Comparison of ENCODE assay signal across 8 mouse cellular contexts in genomic region chr6:53954106-53954505, GRCm38 (mm10). TPM values are rescaled to one million over a fixed set of nuclear protein-coding genes. Genes with fewer than 3 reads are reported as not detected.
DNase-seq lines count a peak whose midpoint lies in the region; ATAC-seq and TF ChIP-seq lines count a peak whose summit lies in the region.

No protein-coding gene starts in this region.

- TF ChIP-seq POLR2A in brain, embryonic 14.5 days (IDR thresholded peaks at IDR 0.05; ENCODE audit: borderline replicate concordance, extremely low read depth, insufficient read depth, insufficient read length, poor library complexity, severe bottlenecking): no peak

- H3K27me3 ChIP-seq in liver, embryonic 12.5 days (replicated peaks): peaks cover 7% of the 10 kb centered on the region

- intact Hi-C loops in heart, postnatal 14 days (cut with DNase I): loop anchor here (5.0 kb wide), 1 partner anchor 47 kb away; no protein-coding TSS in a partner anchor

- TF ChIP-seq CTCF in brain, embryonic 14.5 days (IDR thresholded peaks at IDR 0.05; ENCODE audit: borderline replicate concordance, extremely low read depth, insufficient read depth, insufficient read length): peak; percentile 49; the same call in 1 of the 2 replicates
- TF ChIP-seq CTCF in layer of hippocampus, adult 2 months (conservative IDR thresholded peaks at IDR 0.05): peak; percentile 87

- no peak overlapping the region for H3K4me3 ChIP-seq in liver, embryonic 12.5 days
- no peak overlapping the region for H3K4me3 ChIP-seq in layer of hippocampus, adult 2 months

- no peak overlapping the region for H3K27ac ChIP-seq in liver, embryonic 12.5 days
- no peak overlapping the region for H3K27ac ChIP-seq in layer of hippocampus, adult 2 months

- H3K9ac ChIP-seq in liver, embryonic 12.5 days: no peak overlapping the region

- H3K36me3 ChIP-seq in liver, embryonic 12.5 days: no peaks in the 10 kb centered on the region

- no peaks in the 10 kb centered on the region for H3K9me3 ChIP-seq in liver, embryonic 12.5 days (replicated peaks)

- 43% methylated on average over 5 of the region's 5 CpGs for WGBS in liver, embryonic 12.5 days (ENCODE audit: insufficient replicate concordance)

- H3K4me2 ChIP-seq in liver, embryonic 12.5 days: no peak overlapping the region

- no peak for ATAC-seq in liver, embryonic 12.5 days
- ATAC-seq in CD4-positive, CD25-positive, alpha-beta regulatory T cell, adult 4 months: no peak

- DNase-seq in liver: peak; percentile 23
- DNase-seq in brain, embryonic 14.5 days (ENCODE audit: low read depth): peak; percentile 59
- peak; percentile 66 to 71 for DNase-seq in heart, postnatal 14 days
- peak; percentile 40 to 65 for DNase-seq in layer of hippocampus, adult 2 months (ENCODE audit: low spot score in 2 of 2)
- DNase-seq in lung, postnatal 10 days: peak; percentile 88
- DNase-seq in spleen, adult 12 weeks (ENCODE audit: low spot score): no peak

- peaks cover 3% of the 10 kb centered on the region; the same call in 1 of the 2 replicates for H3K4me1 ChIP-seq in liver, embryonic 12.5 days

RNA-seq across cellular contexts. Expression of gene Cpvl, which starts 24.4 kb away (rescaled TPM):
- polyA plus RNA-seq in liver, embryonic 12.5 days (2016; fragmentation: Nextera tagmentation; extraction: Ambion mirVana): not detected in 2 replicates
- polyA plus RNA-seq in brain, embryonic 14.5 days (2012; rRNA removed): 0.08 TPM in 1 of 2 replicates, not detected in the other
- not detected for total RNA-seq in heart, postnatal 14 days (2021)
- total RNA-seq in layer of hippocampus, adult 2 months (2021): not detected
- polyA plus RNA-seq in CD4-positive, CD25-positive, alpha-beta regulatory T cell, adult 4 months (2017; shearing (Covaris generic)): not detected
